Mouse (Mus musculus) lung, postnatal 14 days (tissue): ENCODE measurements at regions not wholly inside any gene's neighbourhood (a gene's known extent, or its start where the extent isn't known, plus 50 kb on each side); places are given as distances from the start of the nearest gene placed in this dataset.

Source experiments
- DNase-seq: peaks from one replicate; pipeline ENCODE4 v3.0.0; 2021

DNA sequence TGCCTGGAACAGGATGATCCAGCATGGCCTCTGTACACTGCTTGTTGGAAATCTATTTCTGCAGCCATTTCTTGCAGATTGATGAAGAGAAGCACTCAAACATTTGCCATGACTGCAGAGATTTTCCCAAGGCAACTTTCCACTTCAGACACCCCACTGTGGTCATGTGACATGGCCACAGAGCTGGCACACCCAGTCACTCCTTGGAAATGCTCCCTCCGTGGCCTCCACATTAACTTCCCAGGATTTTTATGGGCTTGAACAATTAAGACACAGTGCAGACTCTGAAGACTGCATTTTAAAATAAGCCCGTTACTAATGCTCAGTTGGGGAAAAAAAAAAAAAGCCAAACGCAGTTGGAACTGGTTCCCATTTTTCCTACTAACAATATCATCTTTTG is 80.2 kb upstream of the Sptlc3 start:
- DNase-seq: no peak

DNA sequence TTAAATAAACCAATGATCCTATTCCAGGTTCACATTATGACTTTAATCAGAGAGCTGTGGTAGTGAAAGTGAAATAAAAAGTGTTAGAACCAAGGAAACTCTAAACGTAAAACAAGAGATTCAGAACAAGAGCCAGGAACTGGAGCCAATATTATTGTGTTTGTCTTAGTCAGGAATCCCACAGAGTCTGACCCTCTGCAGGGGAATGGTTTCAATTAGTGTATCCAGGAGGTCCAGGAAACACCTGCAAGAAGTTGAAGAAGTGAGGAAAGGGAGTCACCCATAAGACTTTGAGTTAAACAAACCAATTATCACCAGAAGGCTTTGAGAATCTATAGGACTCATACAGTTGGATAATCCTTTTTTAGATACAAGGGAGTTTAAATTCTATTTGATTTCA is 76.2 kb upstream of the Sptlc3 start:
- no peak for DNase-seq

DNA sequence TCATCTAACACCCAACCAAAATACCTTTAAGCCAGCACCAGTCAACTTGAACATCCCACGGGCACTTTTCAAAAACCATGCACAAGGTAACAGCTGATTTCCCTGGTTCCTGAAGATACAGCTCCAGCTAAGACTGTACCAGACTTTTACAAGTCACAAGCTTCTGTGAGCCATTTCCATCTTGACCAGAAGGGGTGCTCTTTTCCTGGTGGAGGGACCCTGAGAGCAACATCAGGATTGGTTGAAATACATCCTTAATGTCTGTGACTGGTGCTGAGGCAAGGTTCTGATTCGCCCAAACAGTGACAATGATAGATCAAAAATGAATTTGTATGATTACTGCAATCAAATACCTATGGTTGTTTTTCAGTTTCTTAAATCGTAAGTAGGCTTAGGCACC is 71.0 kb upstream of the Sptlc3 start:
- DNase-seq: no peak

DNA sequence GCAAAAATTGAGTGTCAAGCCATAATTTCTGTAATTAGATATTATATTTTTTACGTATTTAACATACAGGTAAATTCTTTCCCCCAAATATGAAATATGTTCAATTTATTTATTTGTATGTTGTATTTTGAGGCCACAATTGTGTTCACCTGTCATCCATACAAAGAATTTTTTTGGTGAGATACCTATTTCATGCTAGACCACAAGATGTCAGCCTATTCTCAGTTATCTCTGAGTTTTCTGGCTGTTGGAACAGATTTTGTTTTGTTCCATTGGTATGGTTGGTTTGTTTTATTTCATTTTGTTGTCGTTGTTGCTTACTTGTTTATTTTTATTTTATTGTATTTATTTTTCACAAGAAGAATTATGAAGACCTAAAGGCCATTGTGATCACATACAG is 70.3 kb upstream of the Sptlc3 start:
- no peak for DNase-seq
